Mouse (Mus musculus) limb, embryonic 14.5 days (tissue): ENCODE results near the gene Tmem106c. TPM values are rescaled to one million over a fixed set of nuclear protein-coding genes. Genes with fewer than 3 reads are reported as not detected.

Source experiments
- ATAC-seq: fragments of 200-750 bp; cut with Nextera tagmentation; 2 replicates; pipeline ENCODE4 v1.8.0; 2017; ENCODE audit warnings: low read depth, moderate number of reproducible peaks, moderate TSS enrichment; ENCODE audit not compliant: low FRiP score
- DNase-seq: peaks from one replicate; pipeline ENCODE4 v3.0.0-alpha.2; 2015; ENCODE audit warnings: low spot score
- H3K27ac ChIP-seq: fragments of 300-500 bp; sonication (generic); replicated peaks from 2 replicates; pipeline ENCODE4 v1.5.1; 2014; ENCODE audit warnings: low read depth, mild to moderate bottlenecking, low read length, moderate library complexity, mixed read lengths
- H3K27me3 ChIP-seq: fragments of 300-500 bp; sonication (generic); 2 replicates; pipeline ENCODE4 v1.6.1; 2014; ENCODE audit warnings: low read length, mixed read lengths; ENCODE audit not compliant: control insufficient read depth, insufficient read depth
- H3K36me3 ChIP-seq: fragments of 300-500 bp; sonication (generic); 2 replicates; pipeline ENCODE4 v1.6.1; 2014; ENCODE audit warnings: mild to moderate bottlenecking, low read length, moderate library complexity, mixed read lengths; ENCODE audit not compliant: control insufficient read depth, insufficient read depth
- H3K4me1 ChIP-seq: fragments of 300-500 bp; sonication (generic); 2 replicates; pipeline ENCODE4 v1.6.1; 2014; ENCODE audit warnings: antibody characterized with exemption, low read length, mixed read lengths; ENCODE audit not compliant: control insufficient read depth, insufficient read depth
- H3K4me2 ChIP-seq: fragments of 300-500 bp; sonication (generic); replicated peaks from 2 replicates; pipeline ENCODE4 v1.6.1; 2014; ENCODE audit warnings: low read depth, mild to moderate bottlenecking, low read length, moderate library complexity; ENCODE audit not compliant: severe bottlenecking
- H3K4me3 ChIP-seq: fragments of 300-500 bp; sonication (generic); replicated peaks from 2 replicates; pipeline ENCODE4 v1.5.1; 2014; ENCODE audit warnings: low read length
- H3K9ac ChIP-seq: fragments of 300-500 bp; sonication (generic); 2 replicates; pipeline ENCODE4 v1.6.1; 2014; ENCODE audit warnings: mild to moderate bottlenecking, low read depth, low read length, moderate library complexity; ENCODE audit not compliant: severe bottlenecking
- H3K9me3 ChIP-seq: fragments of 300-500 bp; sonication (generic); 2 replicates; pipeline ENCODE4 v1.6.1; 2016; ENCODE audit warnings: low read length; ENCODE audit not compliant: control insufficient read depth
- POLR2A ChIP-seq: fragments of 200-500 bp; IDR thresholded peaks from 2 replicates; pipeline ENCODE4 v1.8.0; 2012; ENCODE audit warnings: inconsistent platforms, mild to moderate bottlenecking, moderate library complexity, borderline replicate concordance; ENCODE audit not compliant: insufficient read depth, insufficient read length; ENCODE audit errors: extremely low read depth
- WGBS: fragments of 180-500 bp; shearing (Covaris S2); extraction: QIAGEN DNeasy Blood & Tissue Kit; methylation state at CpG from one replicate; pipeline ENCODE4 v1.1.7; 2014; 5-methylcytosine and 5-hydroxymethylcytosine counted together
- polyA plus RNA-seq, 2 experiments: library from polyadenylated mRNA; depleted of rRNA in 1 of 2; stranded (reverse) in 1 of 2; unstranded in 1 of 2; fragments of >200 nt; fragmentation: Nextera tagmentation in 1 of 2; extraction: Ambion mirVana in 1 of 2; gene quantifications; 2 replicates each; pipeline versions ENCODE4 v1.2.1 to v1.2.3; 2012 to 2014

The Tmem106c gene
- polyA plus RNA-seq, 2 experiments: 49.8 to 49.9 TPM

GRCm38 (mm10) chr15:97999546-97999945, 35.5 kb downstream of the Tmem106c start:
- Histone ChIP-seq H3K4me1 (peaks cover 24% of the 10 kb centered on the region; the same call in 1 of the 2 replicates), H3K27me3 (peaks cover 3% of the 10 kb centered on the region; the same call in 1 of the 2 replicates), H3K4me3 (peak overlapping the region; percentile 63), H3K9me3 (no peaks in the 10 kb centered on the region), H3K36me3 (peaks cover 48% of the 10 kb centered on the region), H3K27ac (peak overlapping the region; percentile 87; the same call in 1 of the 2 replicates), H3K4me2 (peak overlapping the region; percentile 90), H3K9ac (peak overlapping the region; percentile 84)
- 28% methylated on average over 13 of the region's 13 CpGs for WGBS
- TF ChIP-seq POLR2A: no peak
- DNase-seq (no peak), ATAC-seq (no peak)

GRCm38 (mm10) chr15:97999991-98000390, 36.0 kb downstream of the Tmem106c start:
- peak overlapping the region; percentile 90 for H3K4me2 ChIP-seq
- DNase-seq (no peak), ATAC-seq (no peak)
- H3K4me3 ChIP-seq: peak overlapping the region; percentile 63
- H3K27ac ChIP-seq: peak overlapping the region; percentile 87; the same call in 1 of the 2 replicates
- H3K27me3 ChIP-seq: peaks cover 3% of the 10 kb centered on the region; the same call in 1 of the 2 replicates
- no peaks in the 10 kb centered on the region for H3K9me3 ChIP-seq
- H3K9ac ChIP-seq: peak overlapping the region; percentile 84
- TF ChIP-seq POLR2A: no peak
- peaks cover 24% of the 10 kb centered on the region for H3K4me1 ChIP-seq
- 21% methylated on average over 7 of the region's 7 CpGs for WGBS
- H3K36me3 ChIP-seq: peaks cover 44% of the 10 kb centered on the region

- Histone ChIP-seq H3K9ac (peak overlapping the region; percentile 84), H3K36me3 (peaks cover 29% of the 10 kb centered on the region), H3K27me3 (peaks cover 3% of the 10 kb centered on the region; the same call in 1 of the 2 replicates), H3K4me1 (peaks cover 27% of the 10 kb centered on the region), H3K4me2 (peak overlapping the region; percentile 90), H3K4me3 (peak overlapping the region; percentile 63), H3K9me3 (no peaks in the 10 kb centered on the region), H3K27ac (peak overlapping the region; percentile 87)
- under 1% methylated on average over 37 of the region's 37 CpGs for WGBS
- DNase-seq (peak; percentile 59), ATAC-seq (no peak)
- TF ChIP-seq POLR2A: no peak
Measured at GRCm38 (mm10) chr15:98001321-98002112, 37.5 kb downstream of the Tmem106c start.

GRCm38 (mm10) chr15:98002113-98002990, 38.4 kb downstream of the Tmem106c start:
- H3K9me3 ChIP-seq: no peaks in the 10 kb centered on the region
- H3K4me3 ChIP-seq: peak overlapping the region; percentile 63
- peak; percentile 60; the same call in 1 of the 2 replicates for TF ChIP-seq POLR2A
- ATAC-seq (peak; percentile 58), DNase-seq (peak; percentile 69)
- peaks cover 3% of the 10 kb centered on the region; the same call in 1 of the 2 replicates for H3K27me3 ChIP-seq
- under 1% methylated on average over 40 of the region's 42 CpGs for WGBS
- H3K27ac ChIP-seq: peak overlapping the region; percentile 87
- H3K9ac ChIP-seq: peak overlapping the region; percentile 84
- peaks cover 21% of the 10 kb centered on the region for H3K36me3 ChIP-seq
- peak overlapping the region; percentile 90 for H3K4me2 ChIP-seq
- peaks cover 25% of the 10 kb centered on the region for H3K4me1 ChIP-seq
